Mouse (Mus musculus) layer of hippocampus, postnatal 14 days (tissue): ENCODE measurements around the gene Samhd1. TPM values are rescaled to one million over a fixed set of nuclear protein-coding genes. Genes with fewer than 3 reads are reported as not detected.
A peak's percentile ranks its signal among the peaks of the same experiment; 100 is the strongest.

ENCODE experiments used
- DNase-seq, 2 experiments: peaks; one replicate each; pipeline ENCODE4 v3.0.0; 2021 to 2022; ENCODE audit warnings: low spot score in 2 of 2, mixed read lengths in 1 of 2
- total RNA-seq, 2 experiments: library from RNA; stranded (reverse); gene quantifications; 2 replicates each; pipeline ENCODE4 v1.2.3; 2021

Samhd1 gene
- total RNA-seq, 2 experiments from 2014 or later: 14.3 to 14.5 TPM

DNA sequence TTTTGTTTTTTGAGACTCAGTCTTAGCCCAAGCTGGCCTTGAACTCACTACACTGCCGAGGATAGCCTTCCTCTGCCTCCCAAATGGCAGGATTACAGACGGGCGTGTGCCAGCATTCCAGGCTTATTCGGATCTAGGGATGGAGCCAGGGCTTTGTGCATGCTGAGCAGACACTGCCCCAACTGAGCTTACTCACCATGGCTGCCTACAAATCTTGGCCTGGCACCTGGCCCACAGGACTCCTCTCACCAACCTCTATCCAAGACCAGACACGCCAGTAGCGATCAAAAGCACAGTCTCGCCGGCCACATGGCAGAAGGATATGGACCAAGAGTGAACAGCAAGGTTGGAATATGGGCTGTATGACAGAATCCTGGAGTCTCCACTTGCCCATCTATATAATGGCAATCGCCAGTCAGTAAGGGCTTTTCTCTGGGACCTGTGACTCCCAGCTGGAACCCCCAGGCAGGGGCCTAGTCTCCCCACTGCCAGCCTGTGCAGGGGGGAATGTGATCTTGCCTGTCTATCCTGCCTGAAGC, 60.8 kb downstream of the Samhd1 start:
- DNase-seq: peak in 1 of 2 experiments; percentile 34

DNA sequence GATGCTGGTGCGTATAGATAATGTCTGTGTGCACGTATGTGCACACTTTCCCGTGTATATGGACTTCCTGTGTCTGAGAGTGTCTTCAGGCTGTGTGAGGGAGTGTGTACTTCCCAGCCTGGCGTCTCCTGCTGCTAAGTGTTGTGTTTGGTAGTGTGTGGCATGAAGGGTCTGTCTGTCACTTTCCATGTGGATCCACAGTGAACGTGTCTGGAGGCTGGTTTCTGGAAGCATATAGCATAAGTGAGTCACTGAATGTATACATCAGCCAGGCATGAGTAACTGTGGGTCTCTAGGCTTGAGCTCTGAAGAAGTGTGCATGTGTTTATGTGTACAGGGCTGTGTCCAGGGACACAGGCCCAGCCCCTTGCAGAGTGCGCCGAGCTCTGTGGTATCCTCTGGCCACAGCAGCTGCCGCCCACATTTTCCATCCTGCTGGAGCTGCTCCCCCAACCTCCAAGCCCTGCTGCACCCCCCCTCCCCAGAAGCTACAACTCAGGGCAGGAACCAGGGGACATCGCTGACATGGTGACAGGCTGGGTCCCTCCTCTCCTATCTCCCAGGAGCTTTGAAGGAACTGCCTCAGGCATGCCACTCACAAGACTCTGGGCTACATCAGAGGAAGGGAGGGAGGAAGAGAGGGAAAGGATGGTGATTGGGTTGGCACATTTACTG, 61.5 kb downstream of the Samhd1 start:
- DNase-seq: no peak

DNA sequence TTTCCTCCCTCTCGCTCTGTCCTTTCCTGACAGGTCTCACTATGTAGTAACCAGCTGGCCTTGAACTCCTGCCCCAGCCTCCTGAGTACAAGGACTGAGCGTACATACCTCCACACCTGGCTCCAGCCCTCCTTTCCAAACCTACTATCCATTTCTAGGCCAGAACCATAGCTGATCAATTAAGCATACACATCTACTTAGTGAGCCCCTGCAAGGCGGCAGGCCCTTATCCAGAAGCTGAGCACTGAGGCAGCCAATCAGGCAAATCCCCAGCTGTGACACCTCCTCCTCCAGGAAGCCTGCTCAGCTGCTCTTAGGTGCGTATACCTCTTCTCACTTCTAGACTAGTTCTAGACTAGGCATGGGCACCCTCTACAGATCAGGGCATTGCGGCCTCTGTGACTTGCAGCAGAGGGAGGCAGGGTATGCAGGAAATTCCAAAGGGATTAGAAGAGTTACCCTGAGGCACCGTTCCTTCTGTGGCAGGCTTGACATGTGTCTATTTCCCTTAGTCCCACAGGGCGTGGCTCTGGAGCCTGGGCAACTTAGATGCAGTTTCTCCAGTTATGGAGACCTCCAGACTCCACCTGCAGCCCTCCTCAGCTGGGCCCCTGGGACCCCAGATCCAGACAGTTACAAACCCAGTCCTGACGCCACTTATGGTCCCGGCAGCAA, 62.6 kb downstream of the Samhd1 start:
- DNase-seq: no peak

DNA sequence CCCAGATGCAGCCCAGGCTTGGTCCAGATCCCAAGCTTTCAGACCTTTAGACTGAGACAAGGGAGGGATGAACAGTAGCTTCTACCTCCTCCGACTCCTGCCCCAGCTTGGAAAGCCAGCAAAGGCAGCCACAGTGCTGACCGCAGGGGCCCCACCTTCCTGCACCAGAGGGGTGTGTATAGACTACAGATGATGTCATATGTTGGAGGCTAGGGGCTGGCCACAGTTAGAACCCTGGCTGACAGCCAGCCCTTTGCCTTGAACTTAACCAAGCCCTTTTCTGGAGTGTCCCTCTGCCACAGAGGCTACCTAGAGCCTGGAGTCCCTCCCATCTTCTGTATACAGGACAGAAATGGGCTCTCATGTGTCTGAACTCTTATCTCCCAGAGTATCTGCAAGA, 63.5 kb downstream of the Samhd1 start:
- DNase-seq: peak in 1 of 2 experiments; percentile 26

DNA sequence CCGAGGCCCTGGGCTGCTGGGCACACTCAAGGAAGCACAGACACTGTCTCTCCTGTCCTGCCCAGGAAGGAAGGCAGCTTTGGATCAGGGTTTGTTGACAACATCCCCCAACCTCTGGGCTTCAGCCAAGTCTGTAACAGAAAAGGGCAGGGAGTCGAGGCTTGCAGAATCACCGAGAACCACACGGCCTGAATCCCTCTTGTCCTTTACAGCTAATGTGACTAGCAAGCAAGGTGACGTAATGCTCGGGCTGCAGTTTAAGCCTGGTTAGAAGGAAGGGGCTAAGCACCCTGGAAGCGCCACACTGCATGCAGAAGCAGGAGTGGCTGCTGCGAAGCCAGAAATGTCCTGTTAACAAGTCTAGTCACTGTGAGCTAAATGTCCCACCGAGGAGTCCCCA, 64.7 kb downstream of the Samhd1 start:
- DNase-seq: peak in 1 of 2 experiments; percentile 54

DNA sequence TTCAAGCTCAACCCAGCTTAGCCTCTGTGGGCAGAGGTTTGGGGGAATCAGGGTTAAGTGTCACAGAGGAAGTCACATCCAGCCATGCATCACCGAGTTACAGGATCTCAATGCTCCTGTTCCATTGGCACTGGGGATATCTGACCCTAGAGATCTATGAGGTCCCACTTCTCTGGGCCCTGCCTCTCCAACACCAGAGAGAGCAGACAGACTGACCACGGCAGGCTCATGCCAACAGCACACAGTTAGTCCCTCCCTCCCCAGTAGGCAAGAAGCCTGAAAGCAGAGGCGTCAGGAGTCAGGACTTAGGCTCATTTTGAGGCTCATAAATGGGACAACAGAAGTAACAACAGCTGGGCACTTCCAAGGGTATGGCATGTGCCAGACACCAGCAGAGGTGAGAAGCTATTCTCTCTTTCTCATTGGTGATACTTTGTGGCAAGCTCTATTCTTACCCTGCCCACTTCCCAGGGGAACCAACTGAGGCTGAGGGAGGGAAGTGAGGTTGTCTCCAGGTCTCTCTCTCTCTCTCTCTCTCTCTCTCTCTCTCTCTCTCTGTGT, 65.2 kb downstream of the Samhd1 start:
- DNase-seq: peak in 1 of 2 experiments; percentile 22

DNA sequence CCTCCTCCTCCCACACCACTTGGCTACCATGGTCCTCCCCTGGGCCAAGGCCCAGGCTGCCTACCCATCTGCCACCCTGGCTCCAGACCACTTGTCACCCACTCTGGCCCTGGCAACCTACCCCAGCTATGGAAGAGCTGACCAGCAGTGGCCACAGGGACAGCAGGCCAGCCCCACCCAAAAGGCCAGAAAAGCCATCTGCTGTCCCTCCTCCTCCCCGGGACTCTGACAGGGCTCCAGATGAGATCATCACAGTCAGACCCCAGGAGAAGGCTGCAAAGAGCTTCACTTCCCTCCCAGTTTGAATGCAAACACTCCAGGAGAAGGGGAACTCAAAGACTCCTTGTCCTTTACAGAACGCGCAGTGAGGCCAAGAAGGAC, 65.7 kb downstream of the Samhd1 start:
- peak in 1 of 2 experiments; percentile 31 for DNase-seq

DNA sequence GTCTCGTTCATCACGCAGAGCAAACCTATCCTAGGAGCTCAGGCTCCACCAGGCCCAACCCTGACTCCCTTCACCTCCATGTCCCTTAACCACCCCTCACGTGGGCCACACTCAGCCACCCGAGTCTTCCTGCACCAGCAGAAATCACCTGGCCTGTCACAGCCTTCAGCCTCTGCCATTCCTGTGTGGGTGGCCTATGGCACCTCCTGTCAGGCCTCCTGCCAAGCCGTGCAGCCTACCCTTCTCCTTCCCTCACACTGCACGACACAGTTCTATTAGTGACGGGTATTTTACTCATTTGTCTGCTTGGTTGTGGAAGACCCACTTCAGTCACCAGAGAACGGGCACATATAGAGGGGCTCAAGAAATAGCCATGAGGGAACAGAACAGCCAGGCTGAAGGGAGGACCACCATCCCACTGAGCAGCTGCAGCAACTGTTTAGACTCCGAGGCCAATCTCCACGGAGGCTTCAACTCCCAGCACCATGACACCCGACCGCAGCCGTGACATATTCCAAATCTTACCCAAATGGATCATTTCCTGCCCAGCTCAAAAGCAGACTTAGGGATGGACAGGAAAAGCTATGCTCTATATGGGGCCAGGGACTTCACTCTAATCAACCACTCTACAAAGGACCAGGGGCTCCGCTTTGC, 66.2 kb downstream of the Samhd1 start:
- DNase-seq: peak in 1 of 2 experiments; percentile 22

DNA sequence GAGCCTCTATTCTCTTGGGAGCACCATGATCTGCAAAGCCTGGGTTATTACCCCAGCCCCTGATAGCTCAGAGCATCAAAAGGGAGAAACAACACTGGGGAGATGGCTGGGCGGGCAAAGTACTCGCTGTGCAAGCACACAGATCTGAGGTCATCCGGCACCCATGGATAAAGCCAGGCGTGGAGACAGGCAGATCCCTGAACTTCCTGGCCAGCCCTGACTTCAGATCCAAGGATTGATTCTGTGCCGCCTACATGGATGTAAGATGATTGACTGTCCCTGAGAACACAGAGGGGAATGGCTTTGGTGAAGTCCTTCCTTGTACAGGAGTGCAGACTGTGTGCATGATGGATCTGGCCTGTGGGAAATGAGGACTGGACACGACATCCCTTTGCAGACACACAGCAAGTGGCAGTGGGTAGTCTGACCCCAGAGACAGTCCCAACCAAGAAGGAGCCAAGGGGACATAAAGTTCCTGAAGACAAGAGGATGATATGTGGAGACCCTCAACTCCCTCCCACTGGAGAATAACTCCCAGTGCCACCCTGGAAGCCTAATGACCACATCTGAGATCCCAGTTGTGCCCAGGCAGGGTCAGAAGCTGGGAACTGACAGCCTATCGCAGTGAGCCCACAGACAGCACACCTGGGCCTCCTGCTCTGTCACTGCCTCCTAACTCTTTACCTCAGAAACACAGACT, 68.2 kb downstream of the Samhd1 start:
- DNase-seq: no peak

DNA sequence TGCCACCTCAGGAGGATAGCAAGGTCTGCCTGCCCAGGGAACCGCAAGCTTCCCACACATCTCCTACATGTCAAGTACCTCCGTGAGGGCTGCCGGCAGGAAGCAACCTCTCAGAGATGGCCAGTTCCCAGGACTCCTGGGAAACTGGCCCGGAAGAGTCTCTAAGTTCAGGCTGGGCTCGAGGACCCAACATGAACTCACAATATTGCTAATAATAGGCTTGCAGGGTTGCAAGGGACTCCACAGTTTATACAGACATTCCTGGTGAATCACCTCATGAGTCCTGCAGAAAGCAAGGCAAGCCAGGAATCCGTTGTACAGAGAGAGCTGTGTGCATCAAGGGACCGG, 69.2 kb downstream of the Samhd1 start:
- DNase-seq: no peak

DNA sequence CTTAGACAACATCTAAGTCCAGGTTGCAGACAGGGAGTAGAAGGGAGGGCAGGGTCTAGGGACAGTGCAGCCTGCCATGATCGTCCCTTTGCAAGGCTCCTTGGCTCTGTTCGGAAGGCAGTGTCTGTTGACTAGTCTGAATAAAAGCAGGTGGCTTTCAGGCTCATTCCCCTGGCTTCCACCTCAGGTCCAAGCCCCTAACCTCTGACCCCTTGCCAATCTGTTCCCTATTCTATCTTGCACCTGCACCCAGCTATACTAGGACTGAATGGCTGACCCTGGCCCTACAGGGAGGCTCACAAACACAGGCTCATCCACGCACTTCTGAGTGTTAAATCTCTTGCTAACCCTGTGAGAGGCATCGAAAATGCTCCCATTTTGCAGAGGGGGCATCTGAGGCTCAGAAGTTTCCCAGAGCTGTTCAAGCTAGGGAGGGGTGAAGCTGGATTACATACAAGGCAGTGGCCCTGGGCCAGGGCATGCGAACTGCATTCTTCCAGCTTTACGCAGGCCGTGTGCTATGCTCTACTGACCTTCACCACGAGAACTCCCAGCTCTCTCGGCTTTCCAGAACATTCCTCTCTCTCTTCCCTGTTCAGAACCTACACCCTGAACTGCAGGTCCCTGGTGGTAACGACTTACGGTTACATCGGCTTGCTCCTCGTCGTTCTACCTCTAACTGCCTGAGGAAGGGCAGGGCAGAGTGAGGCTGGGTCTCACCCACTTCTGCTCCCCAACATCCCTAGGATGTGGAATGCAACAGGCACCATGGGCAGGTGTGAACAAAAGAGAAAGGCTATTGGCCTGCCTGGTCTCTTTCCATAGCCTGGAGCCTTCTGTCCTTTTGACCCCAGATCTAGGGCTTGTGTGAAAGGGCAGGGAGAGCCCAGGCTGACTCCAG, 69.8 kb downstream of the Samhd1 start:
- no peak for DNase-seq

DNA sequence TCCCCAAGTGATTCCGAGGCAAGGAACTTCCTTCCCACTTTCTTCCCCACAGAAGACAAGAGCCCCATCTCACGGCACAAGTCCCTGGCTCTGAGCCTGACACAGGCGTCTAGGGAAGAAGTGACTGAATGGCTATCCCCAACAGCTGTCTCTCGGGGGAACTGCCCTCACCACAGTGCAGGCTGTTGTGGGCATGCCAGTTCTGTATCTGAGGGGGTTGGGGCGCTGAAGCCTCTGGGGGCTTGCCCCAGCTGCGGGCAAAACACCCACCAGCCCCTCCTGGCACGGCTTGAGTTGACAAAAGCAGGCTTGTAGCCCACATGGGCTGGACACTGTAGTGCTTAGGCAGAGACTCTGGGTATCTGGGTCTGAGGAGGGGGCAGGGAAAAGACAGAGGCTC, 70.9 kb downstream of the Samhd1 start:
- DNase-seq: peak; percentile 52 to 76

DNA sequence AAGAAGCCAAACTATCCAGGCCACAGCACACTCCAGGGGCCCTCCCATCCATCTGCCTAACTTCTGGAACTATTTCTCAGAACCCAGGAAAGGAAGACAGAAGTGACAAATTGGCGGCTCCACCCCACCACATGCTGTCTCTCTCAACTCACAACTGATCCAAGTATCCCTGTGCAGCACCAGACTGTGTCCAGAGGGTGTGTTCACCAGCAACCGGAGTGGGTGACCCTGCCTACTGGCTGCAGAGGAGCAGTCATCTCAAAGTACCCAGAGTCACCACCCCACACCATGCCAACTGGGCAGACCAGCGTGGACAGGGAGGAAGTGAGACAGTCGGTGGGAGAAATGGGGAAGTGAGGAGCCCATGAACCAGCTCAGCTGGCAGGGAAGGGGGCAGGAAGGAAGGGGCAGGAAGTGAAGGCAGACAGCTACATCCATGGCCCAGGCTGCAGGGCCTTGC, 71.8 kb downstream of the Samhd1 start:
- DNase-seq: peak in 1 of 2 experiments; percentile 34

DNA sequence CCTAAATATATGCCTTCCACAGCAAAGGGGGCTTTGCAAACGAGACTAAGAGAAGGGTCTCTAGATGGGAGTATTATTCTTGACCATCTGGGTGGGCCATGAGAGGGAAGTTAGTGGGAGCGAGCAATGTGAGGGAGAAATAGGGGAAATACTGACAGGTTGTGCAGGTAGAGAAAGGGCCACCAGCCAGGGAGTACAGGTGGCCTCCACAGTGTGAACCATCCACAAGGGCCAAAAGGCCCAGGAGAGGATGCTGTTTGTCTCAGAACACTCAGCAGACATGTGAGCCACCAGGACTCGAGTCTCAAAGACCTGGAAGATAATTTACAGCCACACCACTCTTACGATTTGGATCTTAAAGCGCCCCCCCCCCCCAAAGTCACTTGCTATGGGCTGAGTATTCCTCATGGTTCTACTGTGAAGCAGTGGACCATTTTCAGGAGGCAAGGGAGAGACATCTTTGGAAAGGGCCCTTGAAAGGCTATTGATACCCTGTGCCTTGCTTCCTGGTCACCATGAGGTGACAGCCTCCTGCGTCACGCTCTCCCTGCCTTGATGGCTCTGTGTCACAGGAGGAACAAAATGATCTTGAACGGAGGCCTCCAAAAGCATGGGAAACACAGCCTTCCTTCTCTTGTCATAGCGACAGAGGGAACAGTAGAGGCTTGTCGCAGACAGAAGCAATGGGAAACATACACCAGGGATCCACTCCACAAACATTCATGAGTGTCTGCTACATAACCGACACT, 74.3 kb downstream of the Samhd1 start:
- no peak for DNase-seq

DNA sequence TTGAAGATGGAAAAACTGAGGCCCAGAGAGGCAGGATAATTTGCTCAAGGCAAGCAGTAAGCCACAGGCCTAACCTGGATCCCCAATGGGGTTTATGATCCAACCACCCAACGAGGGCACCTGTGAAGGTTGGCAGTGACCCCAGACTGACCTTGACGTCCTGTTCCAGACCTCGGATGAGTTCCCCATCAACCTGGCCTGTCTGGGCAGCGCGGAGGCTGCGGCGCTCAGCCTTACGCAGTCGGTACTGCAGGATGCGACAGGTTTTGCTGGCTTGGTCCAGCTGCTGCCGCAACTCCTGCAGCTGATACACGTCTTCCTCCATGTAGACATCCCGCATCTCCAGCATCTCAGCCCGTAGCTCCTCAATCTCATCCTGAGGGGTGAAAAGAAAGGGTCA, 75.0 kb downstream of the Samhd1 start:
- no peak for DNase-seq

DNA sequence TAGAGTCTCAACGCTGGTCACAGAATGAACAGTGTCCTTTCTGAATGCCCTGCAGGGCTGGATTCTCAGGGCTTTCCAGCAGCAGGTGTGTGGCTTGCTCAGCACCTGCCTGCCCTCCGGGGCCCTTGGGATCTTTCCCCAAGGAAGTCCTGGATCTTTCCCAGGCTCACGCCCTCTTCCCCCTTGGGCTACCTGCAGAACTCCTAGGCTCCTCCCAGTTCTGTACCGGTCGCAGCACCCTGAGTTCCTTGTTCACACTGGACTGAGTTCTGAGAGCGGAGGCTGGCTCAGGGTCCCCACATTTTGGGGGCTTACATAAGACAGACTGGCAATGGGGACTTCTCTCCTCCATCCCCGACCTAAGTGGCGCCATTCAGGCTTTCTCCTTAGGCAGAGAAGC, 75.9 kb downstream of the Samhd1 start:
- DNase-seq: no peak

DNA sequence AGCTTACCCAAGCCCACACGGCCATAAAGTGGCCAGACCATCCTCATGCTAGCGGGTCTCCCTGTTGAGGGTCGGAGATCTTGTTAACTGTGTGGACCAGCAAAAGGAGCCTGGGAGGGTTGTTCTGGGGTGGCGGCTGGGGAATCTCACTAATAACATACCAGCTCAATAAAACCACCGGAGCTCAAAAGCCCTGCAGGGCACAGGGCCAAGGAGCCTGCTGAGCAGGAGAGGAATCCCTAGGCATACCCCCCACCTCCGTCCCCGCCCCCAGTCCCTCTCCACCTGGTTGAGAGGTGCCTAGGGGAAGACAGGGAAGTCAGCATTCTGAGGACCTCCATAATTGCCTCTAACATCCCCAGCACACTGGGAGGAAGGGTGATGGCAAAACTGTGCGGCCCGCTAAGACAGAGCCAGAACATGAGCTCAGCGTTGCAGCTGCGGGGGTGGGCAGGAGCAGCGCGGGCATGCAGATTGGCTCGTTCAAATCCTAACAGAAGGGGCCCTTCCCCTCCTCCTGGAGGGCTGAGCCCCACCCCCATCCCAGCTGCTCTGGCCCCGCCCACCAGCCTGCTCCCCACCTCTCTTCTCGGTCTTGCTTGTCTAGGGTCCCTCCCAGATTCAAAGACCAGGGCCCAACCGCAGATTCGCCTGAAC, 76.6 kb downstream of the Samhd1 start:
- peak; percentile 85 to 91 for DNase-seq

DNA sequence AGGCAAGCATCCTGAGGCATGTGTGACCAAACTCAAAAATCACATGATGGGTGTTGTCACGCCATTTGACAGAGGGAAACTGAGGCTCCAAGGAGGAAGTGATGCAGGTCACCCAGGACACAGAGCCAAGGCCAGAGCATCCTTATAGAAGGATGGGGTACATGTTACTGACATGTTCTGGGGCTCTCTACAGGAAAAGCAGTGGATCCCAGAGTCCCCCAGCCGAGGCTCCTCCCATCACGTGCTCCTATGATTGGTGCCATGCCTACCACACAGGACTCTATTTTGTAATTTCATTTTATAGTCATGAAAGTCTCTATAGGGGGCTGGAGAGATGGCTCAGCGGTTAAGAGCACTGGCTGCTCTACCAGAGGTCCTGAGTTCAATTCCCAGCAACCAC, 77.3 kb downstream of the Samhd1 start:
- no peak for DNase-seq

DNA sequence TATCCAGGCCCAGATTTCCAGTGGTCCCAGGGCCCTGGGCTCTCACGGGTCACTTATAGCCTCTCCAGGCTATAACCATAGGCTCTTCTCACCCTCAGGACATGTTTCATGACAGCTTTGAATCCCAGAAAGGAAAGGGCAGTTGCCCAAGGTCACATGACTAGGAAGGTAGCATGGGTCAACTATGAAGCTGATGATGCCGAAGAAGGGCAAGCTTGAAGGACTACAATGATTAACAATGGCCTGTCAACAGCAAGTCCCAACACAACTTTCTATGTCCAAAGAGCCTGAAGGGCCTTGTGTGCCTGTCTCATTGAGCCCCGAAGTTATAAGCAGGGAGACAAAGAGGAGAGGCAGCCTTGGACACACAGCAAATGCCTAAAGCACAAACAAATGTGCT, 77.9 kb downstream of the Samhd1 start:
- no peak for DNase-seq
